Mouse (Mus musculus): Measurements from ENCODE around the gene Ndufb6.
A peak's percentile ranks its signal among the peaks of the same experiment; 100 is the strongest.
"Not testable (repeated sequence)": the region's sequence is repeated elsewhere in the genome, so short reads cannot be mapped to it uniquely, and the experiment has no call there.

Gene Ndufb6

DNA sequence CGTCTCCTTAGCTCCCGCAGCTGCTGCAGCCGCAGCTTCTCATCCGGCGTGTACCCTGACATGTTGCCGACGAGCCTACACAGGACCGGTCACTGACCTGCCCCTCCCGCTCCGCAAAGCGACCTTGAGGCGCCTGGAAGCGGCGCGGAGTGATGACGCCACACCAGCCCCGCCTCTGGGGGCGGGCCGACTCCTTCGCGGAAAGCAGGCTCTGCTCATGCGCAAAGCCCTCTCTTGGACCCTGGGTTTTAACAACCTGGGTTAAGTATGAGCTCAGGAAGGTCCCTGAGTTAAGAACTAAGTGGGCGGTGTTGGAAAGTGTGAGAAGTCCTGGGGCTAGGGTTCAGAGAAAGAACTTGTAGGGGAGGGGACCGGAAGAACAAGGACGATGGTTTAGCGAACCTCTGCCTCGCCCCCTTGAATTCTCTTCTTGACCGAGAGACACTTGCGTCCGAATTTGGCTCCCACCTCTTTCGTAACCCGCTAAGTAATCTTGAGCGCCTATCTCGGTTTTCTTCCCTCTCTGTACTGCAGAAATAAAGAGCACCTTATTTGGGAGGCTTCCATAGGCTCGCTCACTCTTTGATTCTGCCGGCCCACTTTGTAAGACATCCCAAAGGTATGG, at the start of gene Ndufb6:
TSS of gene Ndufb6 (minus strand) at position 146 of the 625 bp plus-strand sequence.
- DNase-seq (ENCODE audit: low spot score in 2 of 2): peak; percentile 90 to 92

DNA sequence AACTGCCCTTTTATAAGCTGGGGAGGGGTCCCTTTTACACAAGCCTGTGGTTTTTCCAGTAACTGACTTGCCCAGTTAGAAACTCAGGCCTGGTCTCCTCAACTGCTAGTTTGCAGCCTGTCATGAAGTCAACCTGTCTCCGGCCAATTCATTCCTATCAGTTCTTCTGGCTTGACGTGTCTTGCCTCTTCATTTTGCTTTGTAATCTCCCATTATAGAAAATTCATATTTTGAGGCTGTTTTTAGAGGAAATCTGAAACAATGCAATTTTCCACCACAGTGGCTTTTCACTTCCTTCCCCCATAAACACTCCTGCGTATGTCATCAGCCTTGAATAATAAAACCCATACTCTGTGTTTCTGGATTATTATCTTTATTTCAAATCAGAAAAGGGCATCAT, 47.9 kb upstream of the Ndufb6 start:
- no peak for DNase-seq (ENCODE audit: low spot score in 2 of 2)

DNA sequence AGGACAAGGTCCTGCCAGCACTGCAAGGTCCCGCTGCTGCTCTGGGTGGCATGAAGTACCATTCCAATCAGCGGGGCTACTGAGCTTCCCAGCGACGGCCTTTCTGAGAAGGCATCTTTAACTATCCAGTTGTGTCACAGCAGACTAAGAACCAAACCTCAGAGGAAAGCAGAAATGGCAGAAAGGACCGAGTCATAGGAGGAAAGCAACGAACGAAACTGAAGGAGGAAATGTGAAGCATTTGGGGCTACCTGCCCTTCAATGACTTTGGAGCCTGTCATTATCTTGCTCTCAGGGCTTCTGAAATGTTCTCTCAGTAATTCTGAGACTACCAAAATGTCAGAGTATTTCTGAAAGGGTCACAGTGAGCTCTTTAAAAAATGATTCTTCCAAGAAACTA, 45.4 kb upstream of the Ndufb6 start:
- no peak for DNase-seq (ENCODE audit: low spot score in 2 of 2)

DNA sequence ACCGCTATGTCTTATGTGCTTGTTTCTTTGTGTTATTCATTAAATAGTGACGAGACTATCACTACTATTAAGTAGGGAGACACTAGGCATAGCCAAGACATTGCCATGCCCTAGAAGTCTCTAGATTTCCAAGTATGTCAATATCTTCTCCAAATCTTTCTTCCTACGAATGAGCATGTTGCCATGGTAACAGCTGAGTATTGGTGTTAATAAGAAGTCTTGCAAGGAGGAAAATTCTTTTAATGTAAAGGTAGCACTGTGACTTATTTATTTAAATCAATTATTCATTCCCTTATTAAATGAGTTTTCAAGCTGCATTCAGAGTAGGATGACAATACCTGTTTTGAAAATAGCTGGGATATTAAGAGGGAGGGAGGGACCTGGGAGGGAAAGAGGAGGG, 38.2 kb upstream of the Ndufb6 start:
- DNase-seq (ENCODE audit: low spot score in 2 of 2): no peak

DNA sequence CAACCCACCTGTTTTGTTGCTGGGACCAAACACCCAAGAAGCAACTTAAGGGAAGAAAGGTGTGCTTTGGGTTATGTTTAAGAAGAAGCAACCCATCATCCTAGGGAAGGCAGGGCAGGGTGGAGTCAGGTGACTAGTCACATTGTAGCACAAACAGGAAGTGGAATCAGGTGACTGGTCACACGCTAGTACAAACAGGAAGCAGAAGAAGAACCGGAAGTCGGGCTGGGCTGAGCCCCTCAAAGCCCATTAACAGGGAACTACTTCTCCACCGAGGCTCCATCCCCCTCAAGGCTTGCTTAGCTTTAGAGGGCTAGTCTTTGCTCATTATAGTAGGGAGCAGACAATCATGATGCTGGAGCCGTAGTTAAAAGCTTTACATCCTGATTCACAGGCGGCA, 33.8 kb upstream of the Ndufb6 start:
- no peak for DNase-seq (ENCODE audit: low spot score in 2 of 2)

DNA sequence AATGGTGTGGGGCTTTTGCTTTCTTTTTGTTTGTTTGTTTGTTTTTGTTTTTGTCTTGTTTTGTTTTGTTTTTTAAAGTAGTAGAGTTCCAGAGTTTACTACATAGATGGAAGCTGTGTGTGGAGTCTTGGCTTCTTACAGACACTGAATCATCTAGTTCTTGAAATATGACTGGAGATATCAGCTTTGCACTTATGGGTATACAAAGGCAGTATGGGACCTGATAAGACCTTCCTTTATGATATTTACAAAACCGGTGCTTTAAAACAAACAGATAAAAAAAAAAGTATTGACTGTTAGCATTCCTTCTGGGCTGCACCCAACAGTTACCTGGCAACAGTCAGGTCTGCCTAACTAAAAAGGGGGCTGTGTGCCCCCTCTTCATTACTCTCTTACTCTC, 33.0 kb upstream of the Ndufb6 start:
- DNase-seq (ENCODE audit: low spot score in 2 of 2): no peak

DNA sequence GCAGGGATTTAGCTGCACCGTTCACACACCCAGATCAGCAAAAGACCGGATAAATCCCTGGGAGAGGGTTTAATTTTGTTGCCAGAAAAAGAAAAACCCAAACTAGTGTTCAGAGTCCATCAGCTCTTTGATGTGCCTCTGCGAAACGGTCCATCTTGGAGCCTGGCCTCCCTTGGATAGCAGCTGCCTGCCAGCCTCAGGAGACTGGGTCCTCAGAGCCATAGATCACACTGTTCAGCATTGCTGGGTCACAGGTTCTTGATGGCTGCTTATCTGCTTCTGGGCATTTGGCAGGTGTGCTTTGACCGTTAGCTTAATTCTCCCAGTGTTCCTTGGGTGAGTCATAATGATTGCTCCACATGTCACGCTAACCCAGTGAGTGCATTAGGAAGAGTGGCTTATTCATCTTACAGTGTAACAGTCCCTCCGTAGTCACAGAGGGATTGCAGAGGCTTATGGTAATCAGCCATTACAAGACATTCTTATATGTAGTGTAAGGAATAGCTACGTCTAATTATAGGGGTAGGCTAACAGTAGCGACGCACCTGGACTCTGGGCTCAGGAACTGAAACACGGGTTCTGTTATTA, 31.7 kb upstream of the Ndufb6 start:
- DNase-seq (ENCODE audit: low spot score in 2 of 2): no peak

DNA sequence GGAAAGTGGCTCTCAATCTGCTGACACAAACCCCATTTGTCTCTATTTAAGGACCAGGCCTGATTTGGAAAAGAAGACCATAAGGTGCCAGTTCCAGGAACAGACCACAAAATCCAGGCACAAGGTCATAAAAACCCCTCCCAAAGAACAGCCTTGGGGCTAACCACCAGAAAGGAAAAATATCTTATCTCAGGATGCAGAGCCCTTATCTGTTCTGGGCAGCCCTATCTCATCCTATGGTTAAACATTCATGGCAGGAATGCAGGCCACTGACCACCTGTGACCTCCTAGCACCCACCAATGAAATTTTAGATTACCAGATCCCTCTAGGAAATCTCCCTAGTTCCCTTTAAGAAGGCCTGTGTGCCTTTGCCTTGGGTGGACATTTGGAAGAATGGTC, 30.5 kb upstream of the Ndufb6 start:
- no peak for DNase-seq (ENCODE audit: low spot score in 2 of 2)

DNA sequence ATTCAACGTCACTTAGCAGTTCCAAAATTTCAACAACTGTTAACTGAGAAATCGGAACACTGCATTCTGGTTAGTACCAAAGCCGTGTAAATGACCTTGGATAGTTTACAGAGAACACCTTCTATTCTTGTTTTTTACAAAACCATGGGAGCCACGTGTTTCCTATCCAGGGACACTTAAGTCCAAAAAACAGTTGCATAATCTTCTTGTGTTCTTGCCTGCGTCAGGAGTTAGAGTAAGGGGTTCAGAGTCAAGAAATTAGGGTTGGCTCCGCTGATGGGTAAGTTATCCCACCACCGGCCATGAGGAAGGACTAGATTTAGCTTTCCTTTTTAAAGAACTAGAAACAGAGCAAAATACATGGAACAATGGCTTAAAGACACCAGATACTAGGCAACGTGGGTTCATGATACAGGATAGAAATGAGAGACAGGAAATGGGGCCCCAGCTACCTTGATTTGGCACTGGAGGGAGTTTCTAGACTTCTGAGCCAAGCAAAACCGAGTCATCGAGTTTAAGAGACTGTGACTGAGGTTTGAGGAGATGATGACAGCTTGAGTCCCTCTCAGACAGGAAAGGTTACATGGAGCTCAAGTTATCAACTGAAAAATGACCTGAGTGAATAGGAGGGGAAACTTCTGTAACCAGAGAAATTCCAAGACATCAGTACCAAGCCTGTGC, 23.4 kb upstream of the Ndufb6 start:
- DNase-seq (ENCODE audit: low spot score in 2 of 2): no peak

DNA sequence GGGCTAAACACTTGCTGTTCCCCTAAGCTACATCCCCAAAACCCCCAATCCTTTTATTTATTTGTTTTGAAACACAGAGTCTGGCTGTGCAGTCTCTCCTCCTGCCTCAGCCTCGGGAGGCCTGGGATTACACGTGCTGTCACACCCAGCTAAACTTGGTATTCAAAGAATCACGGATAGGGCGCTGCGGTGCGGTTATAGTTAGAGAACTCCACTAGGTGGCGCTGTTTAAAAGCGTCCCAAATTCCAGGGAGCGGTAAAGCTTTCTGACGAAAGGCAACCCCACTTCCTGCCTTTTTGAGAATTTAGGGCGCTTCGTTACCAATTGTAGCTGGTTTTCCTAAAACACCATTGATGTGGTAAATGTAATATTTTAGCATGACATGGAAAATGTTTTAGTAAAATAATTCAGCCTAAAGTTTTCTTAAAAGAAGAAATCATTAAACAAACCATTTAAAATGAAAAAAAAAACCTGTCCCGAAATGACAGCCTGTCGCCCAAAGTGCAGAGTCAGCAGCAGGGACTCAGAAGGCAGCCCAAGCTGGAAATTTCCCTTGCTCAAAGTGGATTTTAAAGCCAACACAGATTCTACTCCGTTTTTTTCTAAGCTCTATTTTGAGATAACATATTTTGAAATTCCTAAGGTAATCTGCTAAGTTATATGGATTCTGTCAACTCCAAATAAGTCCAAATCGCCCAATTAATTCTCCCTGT, 22.0 kb upstream of the Ndufb6 start:
- peak; percentile 46 to 54 for DNase-seq (ENCODE audit: low spot score in 2 of 2)

DNA sequence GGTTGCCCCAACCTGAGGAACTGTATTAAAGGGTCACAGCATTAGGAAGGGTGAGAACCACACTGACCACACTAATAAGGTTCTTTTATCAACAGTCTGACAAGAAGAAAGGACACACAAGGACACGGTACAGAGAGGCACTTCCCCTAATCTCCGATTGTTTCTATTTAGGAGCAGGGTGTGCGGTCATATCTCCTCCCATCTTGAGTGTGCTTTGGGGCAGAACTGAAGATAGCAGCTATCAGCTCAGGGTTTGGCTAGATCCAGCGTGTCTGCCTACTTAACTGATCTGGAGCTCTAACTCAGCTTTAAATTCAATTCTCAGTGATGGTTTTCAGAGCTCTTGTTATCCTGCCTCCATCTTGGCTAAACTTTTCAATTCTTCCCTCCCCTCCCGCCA, 19.9 kb upstream of the Ndufb6 start:
- DNase-seq (ENCODE audit: low spot score in 2 of 2): no peak

DNA sequence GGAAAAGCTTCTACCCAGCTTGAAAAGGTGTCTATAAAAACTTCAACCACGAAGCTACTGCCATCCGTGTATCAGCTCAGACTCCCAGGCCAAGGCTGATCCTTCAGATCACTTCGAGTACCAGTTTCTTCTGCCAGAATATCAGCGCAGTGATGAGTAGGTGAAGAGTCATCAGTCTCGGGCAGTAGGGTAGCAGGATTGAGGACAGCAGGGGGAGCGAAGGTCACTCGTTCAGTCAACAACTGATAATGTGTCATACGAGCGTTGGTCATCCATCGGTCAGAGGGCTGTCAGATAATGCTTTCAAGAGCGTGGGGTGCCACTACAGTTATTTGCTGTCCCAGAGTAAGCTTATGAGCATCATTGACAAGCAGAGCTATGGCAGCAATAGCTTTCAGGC, 12.3 kb upstream of the Ndufb6 start:
- DNase-seq (ENCODE audit: low spot score in 2 of 2): not testable (repeated sequence)

DNA sequence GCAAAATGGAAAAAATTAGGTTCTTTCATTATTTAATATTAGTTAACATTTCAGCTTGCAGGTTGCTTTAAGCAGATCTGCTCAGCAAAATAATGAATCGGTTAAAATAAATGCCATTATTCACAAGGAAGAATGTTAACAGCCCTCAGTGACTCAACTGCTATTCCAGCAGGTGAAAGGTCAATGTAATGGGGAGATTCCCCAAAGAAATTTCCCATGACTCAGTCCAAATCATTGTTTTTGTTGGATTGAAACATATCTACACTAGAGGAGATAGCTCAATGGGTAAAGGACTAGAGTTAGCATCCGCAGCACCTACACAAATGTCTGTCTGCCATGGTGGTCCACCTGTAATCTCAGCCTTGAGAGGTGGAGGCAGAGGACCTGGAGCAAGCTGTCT, 9.8 kb upstream of the Ndufb6 start:
- no peak for DNase-seq (ENCODE audit: low spot score in 2 of 2)

DNA sequence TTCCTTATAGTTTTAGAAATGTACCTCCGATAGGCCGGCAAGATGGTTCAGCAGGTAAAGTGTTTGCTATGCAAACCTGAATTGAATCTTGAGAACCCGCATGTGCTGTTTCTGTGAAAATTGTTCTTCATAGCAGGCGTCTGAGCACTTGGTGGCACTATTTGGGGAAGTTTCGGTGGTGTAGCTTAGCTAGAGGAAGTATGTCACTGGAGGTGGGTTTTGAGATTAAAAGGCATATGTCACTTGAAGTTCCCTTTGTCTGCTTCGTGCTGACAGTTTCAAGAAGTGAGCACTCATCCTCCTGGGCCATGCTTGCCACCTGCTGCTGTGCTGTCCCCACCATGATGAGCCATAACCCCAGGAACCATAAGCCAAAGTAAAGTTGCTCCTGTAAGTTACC, 8.2 kb upstream of the Ndufb6 start:
- no peak for DNase-seq (ENCODE audit: low spot score in 2 of 2)

DNA sequence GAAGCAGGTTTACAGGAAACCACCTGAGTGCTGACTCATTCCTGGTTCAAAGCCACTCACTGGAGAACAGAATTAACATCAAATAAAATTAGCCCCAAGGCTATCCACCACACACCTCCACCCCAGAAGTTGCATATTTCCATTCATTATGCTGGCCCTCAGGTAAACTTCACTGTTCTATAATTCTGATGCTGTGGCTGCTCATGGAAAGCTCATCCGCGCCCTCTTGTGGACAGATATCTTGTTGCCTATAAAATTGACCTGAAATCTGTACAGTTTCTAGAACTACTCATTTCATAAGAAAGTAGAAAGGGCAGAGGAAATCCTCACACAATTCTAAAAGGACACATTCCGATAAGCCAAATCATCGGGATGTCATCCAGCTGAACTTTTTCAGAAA, 6.4 kb upstream of the Ndufb6 start:
- peak; percentile 15 to 44 for DNase-seq (ENCODE audit: low spot score in 2 of 2)

DNA sequence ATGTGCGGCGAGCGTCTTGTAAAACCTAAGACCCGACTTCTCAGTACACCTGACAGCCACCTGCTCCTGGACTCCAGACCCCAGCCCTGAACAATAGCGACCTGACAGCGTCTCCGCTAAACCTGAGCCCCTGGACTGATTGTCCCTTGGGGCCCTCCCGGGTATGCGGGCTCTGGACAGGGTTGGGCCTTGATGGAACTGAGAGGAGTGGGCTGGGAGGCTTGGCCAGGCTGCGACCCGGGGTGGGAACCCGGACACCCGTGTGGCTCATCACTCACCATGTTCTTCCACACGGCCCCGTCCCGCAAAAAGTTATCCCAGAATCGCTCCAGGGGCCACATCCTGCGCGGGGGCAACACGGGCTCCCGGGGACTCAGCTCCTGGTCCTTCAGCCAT, 343 bp downstream of the Ndufb6 start:
- DNase-seq (ENCODE audit: low spot score in 2 of 2): peak in 1 of 2 experiments; percentile 8

DNA sequence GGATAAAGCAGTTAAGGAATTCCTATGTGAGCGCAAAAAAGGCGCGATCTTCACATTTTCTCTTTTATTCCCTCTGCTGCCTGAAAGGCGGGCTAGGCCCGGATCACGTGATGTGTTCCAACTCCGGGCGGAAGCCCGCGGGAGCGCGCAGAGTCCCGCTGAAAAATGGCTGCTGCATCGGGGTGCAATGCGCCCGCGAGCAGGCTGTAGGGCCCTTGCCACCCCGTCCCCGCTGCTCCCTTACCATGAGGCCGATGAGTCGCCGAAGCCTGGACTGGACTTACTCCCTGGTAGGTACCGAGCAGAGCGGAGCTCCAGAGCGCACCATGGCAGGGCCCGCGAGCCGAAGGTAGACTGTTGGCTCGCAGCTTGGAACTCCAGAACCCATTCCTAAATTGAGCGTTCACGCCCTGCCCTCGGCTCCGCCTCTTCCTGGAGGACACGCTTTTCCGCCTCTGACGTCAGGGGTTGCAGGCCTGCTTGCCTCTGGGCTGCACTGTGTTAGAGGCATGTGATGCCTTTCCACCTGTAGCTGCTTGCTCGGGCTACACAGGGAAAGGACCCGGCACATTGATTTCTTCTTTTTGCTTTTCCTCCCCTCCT, 9.7 kb downstream of the Ndufb6 start, which contains the start of the genes Smim27 and Topors:
TSS of gene Smim27 (plus strand) at position 150 of the 603 bp plus-strand sequence.
TSS of gene Topors (minus strand) at position 421 of the 603 bp plus-strand sequence.
- peak; percentile 96 to 97 for DNase-seq (ENCODE audit: low spot score in 2 of 2)

DNA sequence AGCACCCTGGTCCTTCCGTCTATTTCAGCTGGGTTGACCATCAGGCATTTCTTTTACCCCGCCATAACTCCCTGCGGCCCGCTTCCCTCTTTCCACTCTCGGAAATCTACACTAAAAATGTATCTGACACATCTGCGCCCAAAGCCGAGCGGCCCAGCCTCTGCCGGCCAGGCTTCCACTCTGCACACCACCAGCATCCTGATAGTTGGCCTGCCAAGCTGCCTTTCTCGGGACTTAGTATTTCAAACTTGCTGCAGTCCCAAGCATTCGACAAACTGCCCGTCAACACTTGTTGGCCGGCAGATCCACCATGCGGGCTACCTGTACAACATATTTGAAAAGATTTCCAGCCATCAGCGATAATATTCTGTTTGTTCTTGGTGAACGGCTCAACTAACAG, 10.4 kb downstream of the Ndufb6 start:
- DNase-seq (ENCODE audit: low spot score in 2 of 2): no peak

DNA sequence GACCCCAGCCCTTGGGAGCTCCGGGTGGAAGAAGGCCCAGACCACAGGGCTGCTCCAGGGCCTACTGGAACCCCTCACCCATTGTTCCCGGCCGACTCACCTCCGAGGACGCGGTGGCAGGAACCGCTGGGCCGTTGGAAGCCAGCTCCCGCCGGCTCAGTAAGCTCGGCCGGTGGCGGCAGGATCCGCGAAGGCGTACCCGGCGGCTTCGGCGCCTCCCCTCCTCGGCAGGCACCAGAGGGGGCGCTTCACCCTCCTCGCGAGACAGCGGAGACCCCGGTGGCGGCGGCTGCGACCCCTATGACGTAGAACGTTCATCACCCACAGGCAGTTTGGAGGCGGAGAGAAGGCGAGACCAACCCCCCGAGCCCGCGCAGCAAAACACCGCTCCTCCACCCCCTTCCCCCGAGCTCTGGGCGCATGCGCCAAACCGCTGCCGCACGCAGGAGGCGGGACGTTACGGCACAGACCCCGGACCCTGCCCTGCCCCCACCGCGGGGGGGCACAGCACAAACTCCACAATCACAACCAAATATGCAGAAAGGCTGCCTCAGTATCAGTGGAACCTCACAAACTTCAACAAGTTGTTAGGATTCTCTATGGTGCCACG, 10.9 kb downstream of the Ndufb6 start:
- DNase-seq (ENCODE audit: low spot score in 2 of 2): peak; percentile 85 to 91

DNA sequence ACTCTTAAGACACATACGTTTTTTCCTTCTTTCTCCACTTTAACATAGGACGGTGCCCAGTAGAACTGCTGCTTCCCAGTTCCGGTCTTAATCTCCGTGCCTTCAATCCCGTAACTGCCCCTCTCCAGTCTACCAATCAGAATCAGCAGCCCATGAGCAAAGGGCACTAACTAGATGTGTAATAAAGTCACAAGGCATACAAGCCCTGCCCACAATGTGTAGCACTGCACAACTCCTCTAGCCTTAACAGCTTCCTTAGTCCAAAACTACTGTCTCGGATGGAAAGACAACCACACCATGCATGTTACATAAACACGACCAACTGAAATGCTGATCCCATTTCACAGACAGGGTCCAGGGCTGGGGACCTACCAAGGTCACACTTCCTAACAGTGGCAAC, 11.5 kb downstream of the Ndufb6 start:
- no peak for DNase-seq (ENCODE audit: low spot score in 2 of 2)

DNA sequence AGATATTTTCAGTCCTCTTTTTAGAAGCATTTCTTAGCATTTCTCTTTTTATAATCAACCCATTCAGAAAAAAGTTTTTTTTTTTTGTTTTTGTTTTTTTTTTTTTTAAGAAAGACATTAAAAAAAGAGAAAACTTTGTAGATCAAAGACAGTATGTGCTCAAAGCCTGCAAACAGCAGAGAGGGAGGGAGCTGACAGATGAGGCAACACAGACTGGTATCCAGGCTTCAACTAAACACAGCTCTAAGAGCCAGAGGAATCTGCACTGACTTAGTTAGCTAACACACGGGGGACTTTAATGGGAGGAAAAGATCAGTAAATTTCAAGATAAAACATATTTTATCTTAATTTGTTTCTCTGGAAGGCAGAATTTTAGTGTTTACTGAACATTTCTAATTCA, 14.9 kb downstream of the Ndufb6 start:
- DNase-seq (ENCODE audit: low spot score in 2 of 2): no peak

Data from urinary bladder, adult 18-20 months (tissue).